Mouse (Mus musculus) spleen, adult 2 months (tissue): ENCODE measurements around the gene Gpc6. TPM values are rescaled to one million over a fixed set of nuclear protein-coding genes. Genes with fewer than 3 reads are reported as not detected.

Source experiments
- DNase-seq, 2 experiments: peaks; one replicate each; pipeline versions ENCODE4 v3.0.0 to v3.0.0-alpha.2; 2012 to 2021; ENCODE audit warnings: low spot score in 2 of 2, low read depth in 1 of 2
- H3K27ac ChIP-seq: fragments of 200-500 bp; 2 replicates; pipeline ENCODE4 v1.5.1; 2012; ENCODE audit warnings: low read length, inconsistent platforms; ENCODE audit not compliant: insufficient read depth
- H3K27me3 ChIP-seq: fragments of 200-500 bp; 2 replicates; pipeline ENCODE4 v1.6.1; 2012; ENCODE audit warnings: mild to moderate bottlenecking, moderate library complexity, low read length, inconsistent platforms; ENCODE audit not compliant: control insufficient read depth, insufficient read depth
- H3K36me3 ChIP-seq: fragments of 200-500 bp; 2 replicates; pipeline ENCODE4 v1.6.1; 2012; ENCODE audit warnings: mild to moderate bottlenecking, low read length, inconsistent platforms; ENCODE audit not compliant: control insufficient read depth, insufficient read depth
- H3K4me1 ChIP-seq: fragments of 200-500 bp; 2 replicates; pipeline ENCODE4 v1.6.1; 2011; ENCODE audit warnings: inconsistent platforms; ENCODE audit not compliant: control insufficient read depth, insufficient read depth, insufficient read length
- H3K4me3 ChIP-seq: fragments of 200-500 bp; 2 replicates; pipeline ENCODE4 v1.5.1; 2011; ENCODE audit warnings: mild to moderate bottlenecking, inconsistent platforms; ENCODE audit not compliant: insufficient read depth, insufficient read length; ENCODE audit errors: extremely low read depth
- CTCF ChIP-seq: fragments of 200-500 bp; IDR thresholded peaks from 2 replicates; pipeline ENCODE4 v1.5.1; 2011; ENCODE audit warnings: mild to moderate bottlenecking, inconsistent platforms; ENCODE audit not compliant: insufficient read depth, insufficient read length, insufficient replicate concordance; ENCODE audit errors: extremely low read depth
- POLR2A ChIP-seq: fragments of 200-500 bp; IDR thresholded peaks from 2 replicates; pipeline ENCODE4 v1.6.1; 2011; ENCODE audit warnings: low read depth, low read length, inconsistent platforms
- WGBS: fragments of 180-500 bp; shearing (Covaris S2); methylation state at CpG from one replicate; pipeline ENCODE4 v1.1.7; 2018; 5-methylcytosine and 5-hydroxymethylcytosine counted together
- polyA plus RNA-seq: library from polyadenylated mRNA; depleted of rRNA; stranded (reverse); fragments of >200 nt; gene quantifications from 2 replicates; pipeline ENCODE4 v1.2.3, GENCODE M21; 2012

Gene Gpc6
- polyA plus RNA-seq, 1 experiment = 0.67 TPM

DNA sequence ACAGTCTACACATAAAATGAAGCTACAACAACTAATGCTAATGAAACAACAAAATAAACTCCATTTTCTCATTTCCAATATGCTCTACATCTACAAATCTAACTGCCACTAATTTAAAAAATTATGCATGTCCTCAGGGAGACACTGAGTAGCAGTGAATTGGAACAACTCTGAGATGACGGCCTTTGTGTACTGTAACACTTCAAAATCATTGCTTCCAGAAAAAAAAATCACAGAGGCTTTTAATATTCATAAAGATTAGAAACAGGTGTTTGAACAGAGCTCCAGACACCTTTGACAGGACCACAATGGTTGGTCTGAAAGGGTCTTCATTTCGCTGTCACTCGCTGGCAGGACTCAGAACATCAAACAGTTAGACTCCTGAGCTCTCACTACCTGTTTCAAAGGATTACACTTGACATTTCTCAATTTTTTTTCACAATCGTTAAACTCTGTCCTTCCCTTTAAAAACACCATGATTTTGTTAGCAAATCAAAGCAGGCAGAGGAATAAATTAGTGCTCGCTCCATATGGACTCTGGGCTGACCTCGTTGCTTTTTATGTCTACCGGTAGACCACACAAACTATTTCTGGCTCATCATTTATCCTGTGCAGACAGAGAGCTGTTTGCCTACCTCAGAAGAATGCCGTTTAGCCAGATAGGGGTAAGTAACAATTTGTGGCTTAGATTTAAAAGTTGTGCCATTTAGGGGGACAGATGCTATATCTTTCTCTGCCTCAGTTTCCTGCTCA, 901.4 kb downstream of the Gpc6 start:
- H3K36me3 ChIP-seq = no peaks in the 10 kb centered on the region
- H3K4me1 ChIP-seq = no peaks in the 10 kb centered on the region
- no peak overlapping the region for H3K27ac ChIP-seq
- DNase-seq = no peak
- no peak overlapping the region for H3K4me3 ChIP-seq
- 58% methylated on average over 8 of the region's 8 CpGs for WGBS
- no peaks in the 10 kb centered on the region for H3K27me3 ChIP-seq
- no peak for TF ChIP-seq CTCF
- no peak for TF ChIP-seq POLR2A

GRCm38 (mm10) chr14:117831267-117831666, 906.2 kb downstream of the Gpc6 start:
- no peak for DNase-seq
- WGBS = 91% methylated on average over 8 of the region's 8 CpGs
- Histone ChIP-seq H3K4me3 (no peak overlapping the region), H3K4me1 (no peaks in the 10 kb centered on the region), H3K27me3 (no peaks in the 10 kb centered on the region), H3K27ac (no peak overlapping the region), H3K36me3 (no peaks in the 10 kb centered on the region)
- no peak for TF ChIP-seq CTCF
- no peak for TF ChIP-seq POLR2A

- H3K4me3 ChIP-seq = no peak overlapping the region
- no peak overlapping the region for H3K27ac ChIP-seq
- DNase-seq = no peak
- H3K27me3 ChIP-seq = no peaks in the 10 kb centered on the region
- WGBS = 67% methylated on average over 4 of the region's 4 CpGs
- H3K36me3 ChIP-seq = no peaks in the 10 kb centered on the region
- TF ChIP-seq POLR2A (no peak), CTCF (no peak)
- H3K4me1 ChIP-seq = no peaks in the 10 kb centered on the region
Observed at GRCm38 (mm10) chr14:117831731-117832130, 906.6 kb downstream of the Gpc6 start.

- Histone ChIP-seq H3K4me1 (no peaks in the 10 kb centered on the region), H3K36me3 (no peaks in the 10 kb centered on the region), H3K27ac (no peak overlapping the region), H3K4me3 (no peak overlapping the region), H3K27me3 (no peaks in the 10 kb centered on the region)
- no peak for DNase-seq
- 91% methylated on average over 6 of the region's 6 CpGs for WGBS
- no peak for TF ChIP-seq POLR2A
- no peak for TF ChIP-seq CTCF
Observed at GRCm38 (mm10) chr14:117835506-117835905, 910.4 kb downstream of the Gpc6 start.

- no peak for DNase-seq
- no peak for TF ChIP-seq CTCF
- TF ChIP-seq POLR2A = no peak
- H3K4me3 ChIP-seq = no peak overlapping the region
- no peaks in the 10 kb centered on the region for H3K4me1 ChIP-seq
- WGBS = 82% methylated on average over 4 of the region's 4 CpGs
- H3K36me3 ChIP-seq = no peaks in the 10 kb centered on the region
- no peaks in the 10 kb centered on the region for H3K27me3 ChIP-seq
- H3K27ac ChIP-seq = no peak overlapping the region
Observed at GRCm38 (mm10) chr14:117837021-117837420, 911.9 kb downstream of the Gpc6 start.

- H3K4me1 ChIP-seq = no peaks in the 10 kb centered on the region
- 90% methylated on average over 3 of the region's 3 CpGs for WGBS
- no peak overlapping the region for H3K27ac ChIP-seq
- TF ChIP-seq CTCF (no peak), POLR2A (no peak)
- H3K4me3 ChIP-seq = no peak overlapping the region
- no peaks in the 10 kb centered on the region for H3K36me3 ChIP-seq
- no peak for DNase-seq
- no peaks in the 10 kb centered on the region for H3K27me3 ChIP-seq
Observed at GRCm38 (mm10) chr14:117837715-117838114, 912.6 kb downstream of the Gpc6 start.

- DNase-seq = no peak
- Histone ChIP-seq H3K36me3 (no peaks in the 10 kb centered on the region), H3K4me1 (no peaks in the 10 kb centered on the region), H3K4me3 (no peak overlapping the region), H3K27ac (no peak overlapping the region), H3K27me3 (no peaks in the 10 kb centered on the region)
- TF ChIP-seq CTCF (no peak), POLR2A (no peak)
- WGBS = 83% methylated on average over 4 of the region's 4 CpGs
Observed at GRCm38 (mm10) chr14:117841211-117841610, 916.1 kb downstream of the Gpc6 start.
